Comparison of ENCODE assay signal across 24 mouse cellular contexts in the genomic region with DNA sequence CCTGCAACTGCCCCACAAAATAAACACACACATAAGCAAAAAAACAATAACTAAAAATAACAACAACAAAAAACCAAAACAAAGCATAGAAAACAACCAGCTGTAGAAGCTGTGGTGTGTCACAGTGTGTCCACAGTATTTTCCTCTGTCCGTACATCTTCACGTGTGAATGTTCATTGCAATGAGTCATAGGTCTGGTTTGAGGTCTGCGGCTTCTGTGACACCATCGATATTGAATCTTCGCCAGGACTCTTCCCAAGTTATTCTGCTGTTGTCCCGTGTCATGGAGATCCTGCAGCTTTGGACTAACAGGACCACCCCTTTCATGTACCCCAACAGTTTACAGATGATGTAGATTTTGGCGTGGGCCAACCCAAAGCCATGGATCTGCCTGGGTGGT.
"Had no signal": no experiment of that assay in that cellular context is flagged by ENCODE, and none has a peak within 500 bp of the region (broad histone marks: within the 10 kb centered on the region; RNA-seq: fewer than 3 reads in every experiment).

No protein-coding gene starts in this region.

- H3K4me3 ChIP-seq: gastrocnemius, adult 2 months; heart, adult 2 months; heart, embryonic 13.5 days; heart, embryonic 15.5 days; hindbrain, embryonic 10.5 days; hindbrain, embryonic 12.5 days; intestine, embryonic 15.5 days; layer of hippocampus, adult 2 months; limb, embryonic 13.5 days; limb, embryonic 15.5 days; liver, embryonic 12.5 days had no signal

- H3K27me3 ChIP-seq: heart, embryonic 13.5 days; heart, embryonic 15.5 days; hindbrain, embryonic 12.5 days; intestine, embryonic 15.5 days; limb, embryonic 13.5 days; limb, embryonic 15.5 days; liver, embryonic 12.5 days had no signal

- DNase-seq: gastrocnemius, adult 2 months; gastrocnemius, postnatal 14 days; gastrocnemius, postnatal 36 days; heart, adult 11 months; heart, adult 2 months; heart, postnatal 4 days; kidney, adult 18-20 months; kidney, adult 8-10 months; kidney, postnatal 10 days; kidney, postnatal 25 days; kidney, postnatal 4 days; layer of hippocampus, postnatal 36 days; left cerebral cortex, postnatal 4 days had no signal

- H3K4me2 ChIP-seq: heart, embryonic 11.5 days; heart, embryonic 13.5 days; heart, embryonic 15.5 days; hindbrain, embryonic 12.5 days; hindbrain, embryonic 14.5 days; intestine, embryonic 15.5 days; limb, embryonic 13.5 days; limb, embryonic 15.5 days; liver, embryonic 12.5 days had no signal

- H3K36me3 ChIP-seq: hindbrain, embryonic 10.5 days; hindbrain, embryonic 12.5 days; intestine, embryonic 15.5 days; limb, embryonic 13.5 days; limb, embryonic 15.5 days; liver, embryonic 12.5 days had no signal
